Mouse (Mus musculus) erythroblast, embryonic 14.5 days (primary cell): ENCODE data around the gene Vmn1r87.

Experiments used
- GATA1 ChIP-seq: IDR thresholded peaks from 2 replicates; pipeline ENCODE4 v1.6.1; 2012; ENCODE audit warnings: low read length, inconsistent platforms, mixed read lengths
- TAL1 ChIP-seq: IDR thresholded peaks from 3 replicates; pipeline ENCODE4 v1.6.1; 2012; ENCODE audit warnings: low read length, inconsistent platforms, mixed read lengths

- TF ChIP-seq GATA1 (no peak), TAL1 (no peak)
Measured at GRCm38 (mm10) chr7:13119817-13120216, 20.1 kb downstream of the Vmn1r87 start, which contains the start of gene Vmn1r86.
